Mouse (Mus musculus) macrophage (primary cell): Measurements from ENCODE around the gene Smtnl1. TPM values are rescaled to one million over a fixed set of nuclear protein-coding genes. Genes with fewer than 3 reads are reported as not detected.
A peak's percentile ranks its signal among the peaks of the same experiment; 100 is the strongest.

Experiments
- H3K27ac ChIP-seq: fragments of 350-480 bp; formaldehyde crosslinking; 2 replicates; pipeline ENCODE4 v1.9.0; 2021
- H3K36me3 ChIP-seq: fragments of 350-480 bp; formaldehyde crosslinking; 2 replicates; pipeline ENCODE4 v1.9.0; 2021; ENCODE audit errors: inconsistent target
- H3K4me3 ChIP-seq: fragments of 350-480 bp; formaldehyde crosslinking; 2 replicates; pipeline ENCODE4 v1.9.0; 2021; ENCODE audit errors: inconsistent target
- H3K79me2 ChIP-seq: fragments of 350-480 bp; formaldehyde crosslinking; 2 replicates; pipeline ENCODE4 v1.9.0; 2021; ENCODE audit errors: inconsistent target
- WGBS: methylation state at CpG from one replicate; pipeline ENCODE4 v1.1.7; 2026; ENCODE audit warnings: inconsistent platforms; ENCODE audit not compliant: missing documents; 5-methylcytosine and 5-hydroxymethylcytosine counted together
- polyA plus RNA-seq: library from polyadenylated mRNA; stranded (reverse); fragments of 250-400 nt; gene quantifications from 3 replicates; pipeline ENCODE4 v1.2.4, GENCODE M21; 2018; ENCODE audit warnings: inconsistent platforms

Gene Smtnl1
- polyA plus RNA-seq, 1 experiment from 2014 or later: not detected

DNA sequence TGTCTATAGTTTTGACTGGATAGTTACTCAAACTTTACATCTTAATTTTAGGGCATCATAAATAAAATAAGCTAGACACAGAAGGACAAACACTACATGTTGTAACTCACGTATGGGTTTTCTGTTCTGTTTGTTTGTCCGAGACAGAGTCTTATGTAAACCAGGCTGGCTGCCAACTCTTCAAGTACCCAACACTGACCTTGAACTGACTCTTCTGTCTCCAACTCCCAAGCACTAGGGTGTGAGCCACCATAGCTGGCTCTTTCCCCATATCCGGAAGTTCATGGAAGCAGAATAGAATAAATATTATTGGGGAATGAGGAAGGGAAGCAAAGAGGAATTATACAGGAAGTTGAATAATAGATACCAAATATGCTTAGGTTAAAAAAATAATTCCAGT is 29.9 kb downstream of the Smtnl1 start:
- no peaks in the 10 kb centered on the region for H3K79me2 ChIP-seq
- H3K36me3 ChIP-seq: no peaks in the 10 kb centered on the region
- 66% methylated on average over 3 of the region's 3 CpGs for WGBS
- H3K4me3 ChIP-seq: no peak overlapping the region
- no peak overlapping the region for H3K27ac ChIP-seq

DNA sequence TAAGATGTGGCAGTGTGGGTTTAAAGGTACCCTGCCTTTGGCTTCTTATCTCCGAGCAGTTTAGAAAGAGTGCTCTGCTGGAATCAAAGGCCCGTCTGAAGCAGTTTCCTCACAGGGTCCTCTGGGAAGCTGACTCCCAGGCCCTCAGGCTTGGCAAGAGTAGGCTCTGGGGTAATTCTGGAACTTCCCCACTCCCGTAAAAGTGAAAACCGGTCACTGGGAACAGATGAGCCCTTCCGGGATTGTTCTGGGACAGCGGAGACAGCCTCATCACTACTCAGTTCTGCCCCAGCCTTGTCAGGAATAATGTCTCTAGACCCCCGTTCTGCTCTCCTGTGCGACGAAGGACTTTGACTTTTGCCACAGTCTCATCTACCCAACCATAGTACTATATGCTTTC is 32.0 kb downstream of the Smtnl1 start:
- 92% methylated on average over 9 of the region's 9 CpGs for WGBS
- Histone ChIP-seq H3K27ac (no peak overlapping the region), H3K4me3 (no peak overlapping the region), H3K79me2 (no peaks in the 10 kb centered on the region), H3K36me3 (no peaks in the 10 kb centered on the region)

DNA sequence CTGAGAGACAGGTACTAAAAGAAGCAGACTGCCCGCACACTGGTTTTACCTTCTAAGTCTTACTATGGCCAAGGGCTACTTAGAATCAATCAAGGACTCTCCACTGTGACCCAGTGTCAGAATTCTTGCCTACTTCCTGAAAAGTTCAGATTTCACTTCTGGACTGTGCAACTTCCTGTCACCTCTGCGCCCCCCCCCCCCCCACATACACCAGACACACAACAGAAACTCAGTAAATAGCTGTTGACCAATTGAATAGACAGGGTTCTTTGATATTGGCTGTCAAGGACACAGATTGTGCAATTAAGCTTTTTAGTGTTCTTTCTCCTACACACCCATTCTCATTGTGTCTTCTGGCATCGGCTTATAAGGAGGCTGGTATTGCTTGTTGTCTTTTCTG is 34.1 kb downstream of the Smtnl1 start:
- H3K79me2 ChIP-seq: no peaks in the 10 kb centered on the region
- 93% methylated on average over 2 of the region's 3 CpGs for WGBS

DNA sequence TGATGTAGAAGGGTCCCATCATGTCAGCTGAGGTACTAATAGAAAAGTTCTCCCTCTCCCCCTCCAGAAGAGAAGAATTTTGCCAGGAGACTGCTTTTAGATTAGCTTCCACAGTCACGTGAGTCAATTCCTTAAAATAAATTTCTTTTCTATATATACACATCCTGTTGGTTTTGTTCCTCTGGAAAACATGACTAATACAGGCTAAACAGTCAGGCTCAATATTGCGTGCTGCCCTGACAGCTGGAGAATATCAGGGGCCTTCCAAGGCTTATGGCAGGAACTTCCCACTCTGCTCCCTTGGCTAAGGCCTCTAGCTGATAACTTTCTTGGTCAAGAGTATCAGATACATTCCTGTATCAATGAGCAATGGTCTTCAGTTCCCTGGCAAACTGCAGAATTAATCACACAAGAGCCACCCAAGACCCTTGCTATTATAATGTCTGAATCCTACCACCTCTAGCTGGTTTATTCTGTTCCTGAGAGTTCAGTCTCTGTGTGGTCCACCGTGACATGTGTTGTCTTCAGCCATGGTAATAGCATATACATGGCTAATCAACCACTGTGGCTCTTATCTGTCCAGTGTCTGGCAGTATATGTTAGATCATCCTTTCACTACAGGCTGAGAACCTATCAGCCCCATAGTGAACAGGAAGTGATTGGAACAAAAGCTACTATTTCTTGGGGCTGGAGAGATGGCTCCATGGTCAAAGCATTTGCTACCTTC is 38.4 kb downstream of the Smtnl1 start:
- Histone ChIP-seq H3K79me2 (no peaks in the 10 kb centered on the region), H3K4me3 (no peak overlapping the region), H3K36me3 (no peaks in the 10 kb centered on the region), H3K27ac (peak overlapping the region; percentile 19; the same call in 1 of the 2 replicates)
- 49% methylated on average over 3 of the region's 3 CpGs for WGBS

More for the DNA sequence above, 34.1 kb downstream of the Smtnl1 start:
- H3K36me3 ChIP-seq: no peaks in the 10 kb centered on the region
- H3K27ac ChIP-seq: no peak overlapping the region
- no peak overlapping the region for H3K4me3 ChIP-seq

DNA sequence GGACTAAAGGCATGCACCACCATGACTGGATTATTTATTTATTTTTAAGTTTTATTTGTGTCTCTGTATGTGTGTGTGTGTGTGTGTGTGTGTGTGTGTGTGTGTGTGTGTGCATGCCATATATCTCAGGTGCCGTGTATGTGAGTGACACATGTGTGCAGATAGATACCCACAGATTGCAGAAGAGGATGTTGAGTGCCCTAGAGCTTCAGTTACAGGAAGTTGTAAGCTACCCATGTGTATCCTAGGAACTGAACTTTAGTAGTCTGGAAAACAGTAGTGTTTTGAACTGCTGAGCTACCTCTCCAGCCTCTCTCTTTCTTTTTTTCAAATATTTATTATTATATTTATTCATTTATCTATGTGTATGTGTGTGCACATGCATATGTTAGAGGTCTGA is 39.1 kb downstream of the Smtnl1 start:
- H3K27ac ChIP-seq: no peak overlapping the region
- no CpG with 5 or more reads among the region's 1 CpGs for WGBS
- H3K79me2 ChIP-seq: no peaks in the 10 kb centered on the region
- H3K36me3 ChIP-seq: no peaks in the 10 kb centered on the region
- no peak overlapping the region for H3K4me3 ChIP-seq

DNA sequence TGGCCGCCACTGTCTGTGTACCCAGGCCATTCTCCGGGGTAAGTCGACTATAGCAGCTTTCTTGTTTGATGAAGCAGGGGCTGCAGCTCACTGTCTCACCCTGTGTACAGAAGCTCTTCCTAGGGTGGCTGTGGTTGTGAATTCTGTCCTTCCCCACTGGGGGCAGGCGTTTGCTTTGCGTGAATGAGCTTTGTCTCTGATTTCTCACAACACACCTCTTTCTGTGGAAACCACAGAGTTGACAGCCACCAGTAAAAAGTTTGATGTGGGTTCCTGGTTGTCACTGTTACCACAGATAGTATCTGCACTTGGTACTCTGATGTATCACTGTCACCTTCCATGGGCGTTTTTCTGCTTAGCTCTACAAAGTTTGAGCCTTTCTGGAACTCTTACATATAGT is 43.2 kb downstream of the Smtnl1 start:
- 7% methylated on average over 3 of the region's 6 CpGs for WGBS
- Histone ChIP-seq H3K4me3 (no peak overlapping the region), H3K36me3 (no peaks in the 10 kb centered on the region), H3K27ac (no peak overlapping the region), H3K79me2 (no peaks in the 10 kb centered on the region)

DNA sequence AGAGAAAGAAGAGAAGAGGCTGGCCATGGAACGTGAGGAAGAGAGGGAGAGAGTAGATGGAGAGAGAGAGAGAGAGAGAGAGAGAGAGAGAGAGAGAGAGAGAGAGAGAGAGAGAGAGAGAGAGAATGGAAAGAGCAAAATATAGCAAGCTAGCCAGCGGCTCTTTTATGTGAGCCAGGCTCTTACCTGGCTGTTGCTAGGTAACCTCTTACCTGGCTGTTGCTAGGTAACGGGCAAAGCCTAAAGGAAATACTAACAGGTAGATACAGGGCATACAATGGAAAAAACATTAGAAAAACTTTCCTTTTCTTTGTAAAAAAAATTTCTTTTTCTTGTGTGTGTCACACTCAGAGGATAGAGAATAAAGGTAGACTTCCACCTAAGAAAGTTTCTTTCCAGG is 44.7 kb downstream of the Smtnl1 start:
- no peaks in the 10 kb centered on the region for H3K36me3 ChIP-seq
- H3K4me3 ChIP-seq: no peak overlapping the region
- H3K27ac ChIP-seq: no peak overlapping the region
- H3K79me2 ChIP-seq: no peaks in the 10 kb centered on the region
- 82% methylated on average over 2 of the region's 3 CpGs for WGBS

DNA sequence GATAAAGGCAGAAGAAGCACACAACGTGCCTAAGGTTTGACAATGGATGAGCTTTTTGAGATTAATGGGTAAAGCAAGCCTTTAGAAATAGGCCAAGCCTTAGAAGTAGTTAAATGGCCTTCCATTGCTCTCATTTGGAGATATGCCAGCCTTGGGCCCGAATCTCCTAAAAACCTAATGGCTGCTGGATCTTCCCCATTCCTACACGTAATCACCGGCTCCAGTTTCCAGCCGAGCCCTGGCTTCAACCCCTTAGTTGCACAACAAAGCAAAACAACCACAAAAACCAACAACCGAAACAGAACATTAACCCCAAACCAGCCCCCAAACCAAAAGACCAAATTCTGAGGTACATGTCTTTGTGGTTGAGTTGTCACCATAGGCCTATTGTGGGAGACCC is 46.8 kb downstream of the Smtnl1 start:
- no peak overlapping the region for H3K27ac ChIP-seq
- H3K4me3 ChIP-seq: no peak overlapping the region
- WGBS: 32% methylated on average over 6 of the region's 6 CpGs
- no peaks in the 10 kb centered on the region for H3K79me2 ChIP-seq
- no peaks in the 10 kb centered on the region for H3K36me3 ChIP-seq

DNA sequence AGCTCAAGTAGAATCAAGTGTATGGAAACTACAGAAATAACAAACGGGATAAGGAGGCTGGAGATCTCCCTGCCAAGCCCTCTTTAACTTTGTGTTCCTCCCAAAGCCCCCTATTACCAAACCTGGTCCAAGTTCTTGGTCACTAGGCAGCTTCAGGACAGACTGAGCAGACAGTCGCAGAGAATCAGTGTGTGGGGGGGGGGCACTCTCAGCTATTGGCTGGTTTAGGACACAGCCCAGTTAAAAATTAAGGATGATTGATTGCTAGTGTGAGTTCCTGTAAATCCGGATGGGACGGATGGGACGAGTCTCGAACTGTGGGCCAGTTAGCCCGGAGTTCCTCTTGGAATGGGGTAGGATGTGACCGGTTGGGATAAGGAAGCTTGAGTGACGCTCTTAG is 47.2 kb downstream of the Smtnl1 start, which contains the start of gene Serping1:
Gene Serping1 (minus strand): TSS at position 204 of the 400 bp plus-strand sequence.
- no peaks in the 10 kb centered on the region for H3K36me3 ChIP-seq
- H3K79me2 ChIP-seq: no peaks in the 10 kb centered on the region
- 91% methylated on average over 7 of the region's 9 CpGs for WGBS
- H3K4me3 ChIP-seq: no peak within 1 kb of the TSS
- H3K27ac ChIP-seq: no peak within 1 kb of the TSS

DNA sequence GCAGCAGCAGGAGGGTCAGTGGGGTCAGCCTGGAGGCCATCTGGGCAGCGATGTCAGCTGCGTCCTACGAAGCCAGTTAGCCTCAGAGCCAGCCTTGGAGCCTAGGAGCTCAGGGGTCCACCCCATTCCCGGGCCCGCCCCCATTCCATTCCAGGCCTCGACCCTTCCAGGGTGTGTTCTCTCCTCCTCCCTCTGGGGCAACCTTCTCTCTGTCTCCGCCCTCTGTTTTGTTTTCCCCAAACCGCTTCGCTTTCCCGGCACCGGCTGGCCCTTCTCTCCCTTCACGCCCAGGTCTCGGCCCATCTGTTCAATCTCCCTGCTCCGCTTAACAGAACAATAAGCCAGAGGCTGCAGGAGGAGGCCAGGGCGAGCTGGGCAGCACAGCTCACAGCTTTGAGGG is 47.7 kb downstream of the Smtnl1 start:
- Histone ChIP-seq H3K27ac (no peak overlapping the region), H3K79me2 (no peaks in the 10 kb centered on the region), H3K4me3 (no peak overlapping the region), H3K36me3 (no peaks in the 10 kb centered on the region)
- 75% methylated on average over 7 of the region's 15 CpGs for WGBS

DNA sequence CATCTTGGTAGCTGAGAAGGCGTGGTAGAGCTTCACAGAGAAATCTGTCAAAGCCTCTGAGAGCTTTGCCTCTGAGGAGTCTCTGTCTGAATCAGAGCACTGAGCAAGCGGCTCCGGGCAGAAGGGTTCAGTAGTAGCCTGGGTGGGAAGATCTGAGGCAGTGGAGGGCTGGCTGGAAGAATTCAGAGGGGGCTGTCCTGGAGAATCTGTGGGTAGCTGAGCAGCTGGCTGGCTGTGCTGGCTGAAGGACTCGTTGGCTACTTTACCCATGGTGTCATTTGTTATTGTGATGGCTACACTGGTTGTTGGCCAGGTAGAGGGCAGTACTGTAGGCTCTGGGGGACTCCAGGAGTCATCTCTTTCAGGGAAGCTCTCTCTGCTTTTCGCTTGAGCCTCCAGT is 49.3 kb downstream of the Smtnl1 start:
- H3K79me2 ChIP-seq: no peaks in the 10 kb centered on the region
- WGBS: 90% methylated on average over 5 of the region's 5 CpGs
- H3K27ac ChIP-seq: no peak overlapping the region
- no peak overlapping the region for H3K4me3 ChIP-seq
- no peaks in the 10 kb centered on the region for H3K36me3 ChIP-seq

DNA sequence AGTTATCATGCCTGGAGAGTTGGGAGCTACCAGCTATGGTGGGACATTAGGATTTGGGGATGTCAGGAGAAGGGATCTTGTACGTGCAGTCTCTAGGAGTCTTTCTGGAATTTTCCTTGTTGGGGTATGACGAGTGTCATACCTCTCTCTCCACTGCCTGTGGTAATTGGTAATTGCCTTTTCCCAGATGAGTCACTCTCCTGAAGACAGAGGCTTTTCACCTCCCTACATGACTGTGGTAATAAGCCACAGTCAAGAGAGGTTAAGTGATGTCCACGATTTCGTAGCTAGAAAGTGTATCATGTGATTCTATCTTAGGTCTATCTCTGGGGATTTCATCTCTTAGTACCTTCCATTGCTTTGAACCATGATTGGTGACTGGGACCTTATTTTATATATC is 50.0 kb downstream of the Smtnl1 start:
- no peak overlapping the region for H3K4me3 ChIP-seq
- H3K79me2 ChIP-seq: no peaks in the 10 kb centered on the region
- H3K27ac ChIP-seq: no peak overlapping the region
- no peaks in the 10 kb centered on the region for H3K36me3 ChIP-seq
- 85% methylated on average over 4 of the region's 4 CpGs for WGBS

DNA sequence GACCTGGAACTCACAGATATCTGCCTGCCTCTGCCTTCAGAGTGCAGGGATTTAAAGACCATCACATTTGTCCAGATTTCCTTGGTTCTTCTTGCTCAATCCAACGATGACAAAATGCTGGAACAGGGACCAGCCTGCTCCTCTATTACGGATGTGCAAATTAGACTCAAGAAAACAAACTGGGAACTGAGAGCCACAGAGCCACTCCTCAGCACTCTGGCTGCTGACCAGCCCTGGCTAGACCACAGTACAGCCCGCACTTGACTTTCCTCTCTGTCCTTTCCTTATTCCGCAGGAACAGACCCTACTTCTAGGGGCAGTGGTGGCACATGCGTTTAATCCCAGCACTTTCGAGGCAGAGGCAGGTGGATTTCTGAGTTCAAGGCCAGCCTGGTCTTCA is 52.0 kb downstream of the Smtnl1 start:
- WGBS: 70% methylated on average over 6 of the region's 6 CpGs
- Histone ChIP-seq H3K36me3 (no peaks in the 10 kb centered on the region), H3K4me3 (no peak overlapping the region), H3K79me2 (no peaks in the 10 kb centered on the region), H3K27ac (no peak overlapping the region)

DNA sequence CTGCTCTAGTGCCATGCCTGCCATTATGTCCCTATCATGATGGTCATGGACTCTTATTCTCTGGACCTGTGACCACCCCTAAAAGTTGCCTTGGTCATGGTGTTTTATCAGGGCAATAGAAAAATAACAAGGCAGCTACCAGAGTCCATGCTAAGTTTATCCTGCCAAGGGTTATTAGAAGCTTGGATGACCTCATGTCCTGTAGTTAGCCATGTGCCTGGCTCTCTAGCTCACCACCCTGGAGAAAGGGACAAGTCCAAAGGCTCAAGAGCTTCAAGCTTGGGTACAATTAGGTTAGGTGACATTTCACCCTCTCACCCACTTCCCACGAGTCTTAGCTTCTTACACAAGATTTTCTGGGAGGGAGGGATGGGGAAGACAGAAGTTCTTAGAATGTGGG is 59.6 kb downstream of the Smtnl1 start:
- no peaks in the 10 kb centered on the region for H3K36me3 ChIP-seq
- no peak overlapping the region for H3K4me3 ChIP-seq
- WGBS: 50% methylated on average over 1 of the region's 1 CpGs
- no peaks in the 10 kb centered on the region for H3K79me2 ChIP-seq
- no peak overlapping the region for H3K27ac ChIP-seq

DNA sequence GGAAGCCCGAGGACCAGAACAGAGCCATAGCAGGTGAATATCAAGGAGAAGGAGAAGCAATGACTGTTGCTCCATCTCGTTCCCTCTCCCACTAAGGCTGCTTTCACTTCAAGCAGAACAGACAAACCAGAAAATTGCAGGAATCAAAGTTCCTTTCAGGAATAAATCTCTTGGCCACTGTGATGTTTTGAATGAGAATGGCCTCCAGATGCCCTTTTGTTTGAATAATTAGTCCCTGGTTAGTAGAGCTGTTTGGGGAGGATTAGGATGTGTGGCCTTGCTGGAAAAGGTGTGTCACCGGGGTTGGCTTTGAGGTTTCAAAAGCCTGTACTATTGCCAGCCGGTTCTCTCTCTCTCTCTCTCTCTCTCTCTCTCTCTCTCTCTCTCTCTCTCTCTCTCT is 60.2 kb downstream of the Smtnl1 start:
- no peak overlapping the region for H3K27ac ChIP-seq
- WGBS: 67% methylated on average over 4 of the region's 4 CpGs
- no peaks in the 10 kb centered on the region for H3K79me2 ChIP-seq
- H3K4me3 ChIP-seq: no peak overlapping the region
- no peaks in the 10 kb centered on the region for H3K36me3 ChIP-seq

DNA sequence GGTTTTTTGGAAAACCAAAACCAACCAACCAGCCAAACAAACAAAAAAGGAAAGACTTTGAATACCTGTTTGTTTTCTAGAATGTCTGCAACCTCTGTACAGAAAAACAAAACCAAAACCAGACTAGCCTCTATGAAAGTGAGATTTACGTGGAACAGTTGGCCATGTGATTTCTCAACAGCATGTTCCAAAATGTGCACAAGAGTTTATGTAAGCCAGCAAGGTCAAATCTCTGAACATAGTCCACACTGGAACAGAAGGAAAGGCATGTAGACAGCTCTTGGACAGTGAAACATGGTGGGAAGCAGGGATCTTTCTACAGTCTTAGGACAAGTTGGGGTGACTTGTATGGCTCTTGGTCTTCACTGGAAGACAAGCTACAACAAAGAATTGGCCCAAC is 60.6 kb downstream of the Smtnl1 start:
- Histone ChIP-seq H3K4me3 (no peak overlapping the region), H3K27ac (no peak overlapping the region), H3K36me3 (no peaks in the 10 kb centered on the region), H3K79me2 (no peaks in the 10 kb centered on the region)
- WGBS: 70% methylated on average over 1 of the region's 1 CpGs
